Mouse (Mus musculus) kidney, postnatal 25 days (tissue): ENCODE results near the gene Usp29.
"Not testable (repeated sequence)": the region's sequence is repeated elsewhere in the genome, so short reads cannot be mapped to it uniquely, and the experiment has no call there.

Experiments used
- DNase-seq, 2 experiments: peaks; one replicate each; pipeline ENCODE4 v3.0.0; 2021; ENCODE audit warnings: mixed read lengths in 2 of 2

Usp29 gene

GRCm38 (mm10) chr7:6822633-6823032 lies 92.3 kb downstream of the Usp29 start:
- no peak for DNase-seq

GRCm38 (mm10) chr7:6823673-6824072 lies 93.3 kb downstream of the Usp29 start:
- DNase-seq = no peak

- DNase-seq = peak; percentile 44 to 77
Observed at GRCm38 (mm10) chr7:6825966-6826647, 95.7 kb downstream of the Usp29 start.

GRCm38 (mm10) chr7:6829148-6829547 lies 98.8 kb downstream of the Usp29 start:
- DNase-seq = no peak

- DNase-seq = no peak
Observed at GRCm38 (mm10) chr7:6834950-6835349, 104.6 kb downstream of the Usp29 start.

- no peak for DNase-seq
Observed at GRCm38 (mm10) chr7:6835351-6835750, 105.0 kb downstream of the Usp29 start.

DNA sequence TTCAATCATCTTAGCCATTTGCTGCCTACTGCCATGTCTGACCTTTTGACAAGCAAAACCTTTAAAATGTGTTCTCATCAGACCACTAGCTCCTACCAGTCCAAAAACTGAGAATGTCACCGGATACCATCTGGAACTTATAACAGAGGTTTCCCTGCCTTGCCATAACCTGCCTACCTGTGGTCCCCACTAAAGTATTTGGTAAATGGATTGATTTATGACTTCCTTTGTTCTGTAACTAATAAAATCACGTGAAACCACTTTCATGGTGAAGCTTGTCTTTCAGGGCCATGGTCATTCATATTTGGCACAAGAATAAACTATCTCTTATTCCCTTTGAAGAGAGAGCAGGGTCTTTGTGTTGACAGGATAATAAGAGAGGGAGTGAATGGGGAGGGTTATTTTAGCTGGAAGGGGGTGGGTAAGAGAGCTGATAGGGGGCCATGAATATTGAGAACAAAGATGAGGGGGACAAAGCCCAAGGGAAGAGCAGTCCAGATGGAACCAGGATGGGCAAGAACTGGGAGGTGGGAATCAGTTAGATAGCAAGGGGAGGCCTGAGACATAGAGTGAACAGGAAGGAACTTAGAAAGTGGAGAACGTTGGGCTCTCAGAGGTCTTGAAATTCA lies 107.0 kb downstream of the Usp29 start:
- no peak for DNase-seq

DNA sequence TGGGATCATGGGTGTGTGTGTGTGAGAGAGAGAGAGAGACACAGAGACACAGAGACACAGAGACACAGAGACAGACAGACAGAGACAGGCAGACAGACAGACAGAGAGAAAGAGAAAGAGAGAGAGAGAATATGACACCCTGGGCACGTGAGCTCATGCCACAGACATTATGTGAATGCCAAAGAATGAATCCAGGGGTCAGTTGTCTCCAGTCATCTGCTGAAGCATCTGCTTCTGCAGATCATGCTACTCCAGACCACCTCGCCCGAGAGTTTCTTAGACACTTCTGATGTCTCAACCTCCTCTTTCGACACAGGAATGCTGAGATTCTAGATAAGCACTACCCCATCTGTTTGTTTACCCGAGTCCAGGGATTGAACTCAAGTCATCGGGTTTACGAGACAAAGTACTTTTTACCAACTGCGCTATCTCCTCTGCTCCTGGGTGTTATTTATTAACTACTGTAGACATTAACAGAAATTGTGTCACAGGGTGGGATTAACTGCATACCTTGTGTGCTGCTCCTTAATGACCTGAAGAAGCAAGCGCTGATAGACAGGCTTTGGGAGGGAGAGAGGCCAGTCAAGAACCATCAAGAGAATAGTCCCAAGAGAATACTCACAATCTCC lies 107.7 kb downstream of the Usp29 start:
- DNase-seq = no peak

- DNase-seq = no peak
Observed at GRCm38 (mm10) chr7:6840860-6841259, 110.5 kb downstream of the Usp29 start.

GRCm38 (mm10) chr7:6849495-6849894 lies 119.1 kb downstream of the Usp29 start:
- DNase-seq = no peak

DNA sequence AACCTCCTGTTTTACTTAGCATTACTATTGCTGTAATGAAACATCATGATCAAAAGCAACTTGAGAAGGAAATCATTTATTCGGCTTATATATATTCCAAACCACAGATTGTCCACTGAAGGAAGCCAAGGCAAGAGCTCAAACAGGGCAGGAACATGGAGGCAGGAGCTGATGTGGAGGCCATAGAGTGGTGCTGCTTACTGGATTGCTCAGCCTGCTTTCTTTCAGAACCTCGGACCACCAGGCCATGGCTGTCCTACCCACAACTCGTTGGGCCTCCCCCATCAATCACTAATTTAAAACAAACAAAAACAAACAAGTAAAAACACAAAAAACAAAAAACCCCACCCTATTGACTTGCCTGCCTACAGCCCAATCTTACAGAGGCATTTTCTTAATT lies 119.9 kb downstream of the Usp29 start:
- no peak for DNase-seq

GRCm38 (mm10) chr7:6851256-6851655 lies 120.9 kb downstream of the Usp29 start:
- DNase-seq = no peak

- peak in 1 of 2 experiments; percentile 44 for DNase-seq
Observed at GRCm38 (mm10) chr7:6851717-6852503, 121.5 kb downstream of the Usp29 start.

- no peak for DNase-seq
Observed at GRCm38 (mm10) chr7:6855613-6856405, 125.4 kb downstream of the Usp29 start.

GRCm38 (mm10) chr7:6858694-6859270 lies 128.4 kb downstream of the Usp29 start:
- no peak for DNase-seq

DNA sequence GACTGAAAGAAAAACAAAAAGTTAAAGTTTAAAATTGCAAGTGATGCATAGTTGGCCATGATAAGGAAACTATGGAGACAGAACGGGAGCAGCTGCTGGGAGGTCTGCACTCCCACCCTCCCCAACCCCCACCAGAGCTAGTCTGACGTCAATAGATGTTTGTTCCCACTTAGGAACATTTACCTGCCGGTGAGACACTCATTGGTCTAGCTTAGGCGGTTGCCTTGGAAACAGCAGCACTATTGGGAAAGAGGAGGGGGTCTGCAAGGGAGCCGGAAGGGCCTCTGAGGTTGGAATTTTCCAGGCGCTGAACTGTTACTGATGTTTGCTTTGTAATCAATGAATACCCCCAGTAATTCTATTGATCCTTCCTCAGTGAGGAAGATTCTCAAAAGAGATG lies 130.3 kb downstream of the Usp29 start:
- DNase-seq = no peak

DNA sequence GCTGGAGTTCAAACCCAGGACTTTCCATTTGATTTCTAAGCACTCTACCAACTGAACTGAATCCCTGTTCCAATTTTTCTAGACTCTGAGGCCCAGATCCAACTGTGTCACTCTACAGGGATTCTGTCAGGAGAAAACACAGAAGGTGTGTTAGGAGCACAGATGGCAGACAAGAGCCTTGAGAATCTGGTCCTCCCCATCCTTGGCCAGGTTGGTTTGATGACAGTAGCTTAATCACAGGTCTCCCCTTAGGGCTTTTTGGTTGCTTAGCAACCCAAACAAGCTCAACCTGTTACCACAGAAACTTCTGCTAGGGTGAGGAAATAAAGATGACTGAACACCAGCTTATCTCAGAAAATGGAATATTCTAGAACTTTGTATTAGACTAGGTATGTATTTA lies 136.0 kb downstream of the Usp29 start:
- DNase-seq = no peak

- no peak for DNase-seq
Observed at GRCm38 (mm10) chr7:6868831-6869230, 138.5 kb downstream of the Usp29 start.

DNA sequence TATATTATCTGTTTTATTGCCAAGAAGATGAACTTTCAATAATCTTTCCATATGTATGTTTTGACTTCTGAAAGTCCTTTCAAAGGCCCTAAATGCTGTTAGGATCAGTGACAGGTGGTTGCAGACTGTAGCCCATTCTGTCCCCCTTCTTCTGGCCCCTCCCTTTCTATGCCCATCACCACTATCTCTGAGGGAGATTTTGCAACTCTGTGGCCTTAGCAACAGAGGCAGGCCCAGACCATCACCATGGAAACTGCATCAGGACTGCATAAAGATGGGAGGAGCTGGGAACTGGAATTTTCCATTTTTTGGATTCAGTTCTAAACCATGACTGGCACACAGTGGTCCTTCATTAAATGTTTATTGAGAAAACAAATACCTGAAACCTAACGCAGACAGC lies 139.2 kb downstream of the Usp29 start:
- no peak for DNase-seq

GRCm38 (mm10) chr7:6874448-6874847 lies 144.1 kb downstream of the Usp29 start:
- DNase-seq = no peak

GRCm38 (mm10) chr7:6878202-6878601 lies 147.8 kb downstream of the Usp29 start:
- no peak for DNase-seq

GRCm38 (mm10) chr7:6878849-6879248 lies 148.5 kb downstream of the Usp29 start:
- DNase-seq = not testable (repeated sequence)
